Mouse (Mus musculus) skeletal muscle tissue, adult 2 months (tissue): ENCODE measurements around the gene Tcte1.
A peak's percentile ranks its signal among the peaks of the same experiment; 100 is the strongest.

Experiments
- DNase-seq: peaks from one replicate; pipeline ENCODE4 v3.0.0-alpha.2; 2012; ENCODE audit warnings: low read depth, low spot score

Tcte1 gene

DNA sequence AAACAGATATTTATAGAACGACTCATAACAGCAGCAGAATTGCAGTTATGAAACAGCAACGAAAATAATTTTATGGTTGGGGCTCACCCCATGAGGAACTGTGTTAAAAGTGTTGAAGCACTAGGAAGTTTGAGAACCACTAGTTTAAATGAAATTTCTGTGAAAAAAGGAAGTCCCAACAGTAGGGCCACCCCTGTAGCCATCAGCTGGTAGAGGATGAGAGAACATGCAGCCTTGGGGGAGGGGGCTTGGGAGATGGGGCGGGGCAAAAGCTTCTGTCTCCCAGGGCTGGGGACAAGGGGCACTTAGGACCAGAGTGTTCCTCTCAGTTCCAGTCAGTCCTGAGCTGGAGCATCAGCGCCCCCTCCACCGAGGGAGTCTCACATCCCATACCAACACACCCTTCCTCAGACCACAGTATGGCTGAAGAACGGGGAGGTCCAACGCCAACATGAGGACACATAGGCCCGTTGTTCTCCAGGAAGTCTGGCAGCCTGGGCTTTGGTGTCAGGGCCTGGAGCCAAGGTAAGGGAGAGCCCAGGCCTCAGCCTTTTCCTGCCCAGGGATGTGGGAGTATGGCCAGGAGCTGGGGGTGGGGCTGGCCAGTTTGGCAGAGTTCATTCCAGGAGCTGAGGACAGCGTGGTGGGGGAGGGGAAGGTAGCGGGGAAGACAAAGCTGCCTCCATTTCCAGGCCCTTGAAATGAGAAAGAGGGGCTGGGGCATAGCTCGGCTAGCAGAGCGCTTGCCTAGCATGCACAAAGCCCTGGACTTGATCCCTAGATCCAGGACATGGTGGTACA lies 61.1 kb downstream of the Tcte1 start:
- DNase-seq, result peak; percentile 83

DNA sequence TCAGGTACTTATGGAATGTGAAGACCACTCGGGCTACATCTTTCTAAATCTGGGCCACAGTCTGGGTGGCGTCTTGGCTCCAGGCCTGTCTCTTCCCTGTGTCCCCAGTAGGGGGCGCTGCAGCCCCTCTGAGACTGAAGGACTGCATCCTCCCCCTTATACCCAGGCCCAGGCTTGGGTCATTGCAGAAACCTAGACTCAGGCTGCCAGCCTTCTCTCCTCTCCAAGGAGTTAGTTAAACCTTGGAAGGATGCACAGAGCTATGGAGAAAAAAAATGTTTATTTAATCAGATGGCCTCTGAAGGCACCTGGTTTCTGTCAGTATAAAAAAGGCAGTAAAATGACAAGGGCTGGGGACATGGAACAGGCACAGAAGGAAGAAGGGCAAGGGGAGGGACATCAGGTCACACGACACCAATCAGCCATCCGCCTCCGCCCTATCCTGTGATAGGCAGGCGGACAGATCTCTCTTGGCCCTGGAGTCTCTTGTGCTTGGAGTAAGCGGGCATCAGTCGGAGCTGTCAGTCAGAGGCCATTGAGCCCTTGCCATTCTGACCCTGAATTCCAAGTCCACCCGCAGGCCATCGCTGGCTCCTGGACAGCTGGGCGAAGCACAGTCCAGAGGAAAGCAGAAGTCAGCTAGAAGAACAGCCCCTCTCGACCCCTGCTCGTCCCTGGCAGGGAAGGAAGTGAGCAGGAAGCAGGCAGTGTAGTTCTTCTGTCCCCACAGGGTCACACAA lies 61.9 kb downstream of the Tcte1 start:
- DNase-seq, result peak; percentile 85

DNA sequence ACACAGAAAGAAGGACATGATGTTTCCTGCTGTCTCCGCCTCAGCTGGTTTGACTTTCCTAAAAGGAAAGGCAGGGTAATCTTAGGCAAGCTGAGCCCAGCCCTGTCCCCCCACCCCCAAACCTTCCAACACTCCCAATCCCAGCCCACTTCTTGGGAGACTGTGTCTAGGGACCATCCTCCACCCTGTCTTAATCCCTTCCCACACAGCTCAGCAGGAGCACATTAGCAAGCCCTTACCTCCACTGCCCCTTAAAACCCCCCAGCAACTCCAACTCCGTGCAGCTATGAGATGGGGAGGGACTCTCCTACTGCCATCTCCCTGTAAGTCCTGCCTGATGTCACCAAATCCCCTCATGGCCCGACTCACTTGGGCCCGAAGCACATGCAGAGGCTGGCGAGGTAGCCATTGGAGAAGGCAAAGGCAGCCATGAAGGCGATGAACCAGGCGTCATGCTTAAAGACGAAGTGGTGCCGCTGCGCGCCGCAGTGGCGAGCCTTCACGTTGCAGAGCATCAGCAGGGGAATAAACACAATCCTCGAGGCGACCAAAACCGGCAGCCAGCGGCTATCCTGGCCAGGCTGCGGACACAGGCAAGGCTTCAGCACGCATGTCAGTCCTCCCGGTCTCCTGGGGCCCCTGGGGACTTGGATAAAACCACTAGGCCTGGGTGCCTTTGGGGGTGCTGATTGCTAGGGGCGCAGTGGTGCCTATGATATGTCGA lies 62.7 kb downstream of the Tcte1 start:
- DNase-seq, result no peak

DNA sequence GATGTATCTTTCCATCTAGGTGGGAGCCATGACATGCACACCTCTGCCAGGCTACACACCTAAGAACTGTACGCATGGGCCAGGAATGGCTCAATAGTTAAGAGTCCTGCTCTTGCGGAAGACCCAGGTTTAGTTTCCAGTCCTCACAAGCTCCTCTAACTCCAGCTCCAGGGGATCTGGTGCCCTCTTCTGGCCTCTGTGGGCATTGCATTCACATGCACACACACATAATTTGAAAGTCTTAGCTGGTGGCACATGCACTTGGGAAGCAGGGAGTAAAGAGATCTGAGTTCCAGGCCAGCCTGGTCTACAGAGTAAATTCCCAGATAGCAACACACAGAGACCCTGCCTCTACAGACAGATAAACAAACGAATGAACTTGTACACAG lies 63.2 kb downstream of the Tcte1 start:
- no peak for DNase-seq

DNA sequence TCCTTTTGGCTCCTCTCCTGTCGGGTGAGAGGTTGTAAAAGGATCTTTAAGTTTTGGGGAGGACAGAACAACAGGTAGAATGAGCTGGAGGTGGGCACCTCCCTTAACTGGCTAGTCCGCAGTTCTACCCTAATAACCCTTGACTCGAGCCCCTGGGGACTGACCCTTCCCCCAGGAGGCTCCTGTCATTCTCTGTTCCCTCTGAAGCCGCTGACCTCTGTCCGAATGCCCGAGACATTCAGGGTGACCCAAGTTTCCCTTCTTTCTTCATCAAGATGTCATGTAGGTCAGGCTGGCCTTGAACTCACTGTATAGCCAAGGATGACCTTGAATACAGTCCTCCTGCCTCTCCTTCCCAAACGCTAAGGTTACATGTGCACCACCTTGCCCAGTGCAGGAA lies 65.1 kb downstream of the Tcte1 start:
- DNase-seq, result no peak

DNA sequence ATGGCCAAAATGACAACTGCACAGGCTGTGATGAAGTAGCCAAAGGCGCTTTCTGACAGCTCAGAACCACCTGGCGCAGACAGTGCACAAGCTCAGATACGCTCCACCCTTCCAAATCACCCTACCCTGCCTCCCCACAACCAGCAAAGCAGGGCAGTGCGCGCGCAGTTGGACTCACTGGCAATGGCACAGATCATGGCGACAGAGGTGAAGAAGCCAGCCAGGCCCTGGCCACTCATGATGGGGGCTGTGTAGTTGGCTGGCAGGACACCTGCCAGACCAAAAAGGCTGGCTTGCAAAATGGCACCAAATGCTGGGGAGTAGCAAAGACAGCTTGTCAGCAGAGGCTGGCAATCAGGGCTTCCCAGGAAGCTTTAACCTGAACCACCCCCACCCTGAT lies 66.0 kb downstream of the Tcte1 start:
- DNase-seq, result no peak

DNA sequence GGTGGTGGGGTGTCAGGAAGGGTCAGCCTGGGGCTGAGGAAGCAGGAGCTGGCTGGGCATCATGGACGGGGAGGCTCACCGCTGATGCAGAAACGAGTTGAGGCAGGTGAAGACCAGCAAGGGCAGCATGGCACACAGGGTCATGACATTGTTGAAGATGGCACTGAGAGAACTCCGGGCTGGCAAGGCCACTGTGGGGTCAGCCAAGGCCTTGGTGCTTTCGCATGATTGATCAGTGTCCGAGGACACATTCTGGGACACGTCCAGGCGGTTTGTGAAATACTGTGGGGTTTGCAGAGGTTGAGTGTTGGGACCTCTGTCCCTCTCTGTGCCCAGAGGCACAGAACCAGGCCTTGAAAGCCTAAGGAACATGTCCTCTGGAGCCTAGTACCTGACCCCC lies 66.6 kb downstream of the Tcte1 start:
- DNase-seq, result no peak

DNA sequence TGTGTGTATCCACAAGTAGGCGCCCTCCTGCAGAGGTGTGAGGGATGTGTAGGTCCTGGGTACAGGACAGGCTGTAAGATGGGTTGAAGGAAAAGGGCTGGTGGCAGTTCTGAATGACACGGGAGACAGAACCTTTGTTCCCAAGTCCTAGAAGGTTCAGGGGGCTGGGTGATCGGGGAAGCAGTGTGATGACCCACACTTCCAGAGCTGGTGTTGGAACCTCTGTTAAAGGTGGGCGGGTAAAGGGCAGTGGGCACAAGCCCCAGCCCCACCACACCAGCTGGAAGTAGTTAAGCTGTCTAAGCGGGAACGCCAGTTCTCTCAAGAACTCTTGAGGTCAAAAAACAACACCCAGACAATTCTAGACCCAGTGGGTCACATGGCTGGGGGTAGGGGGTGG lies 67.2 kb downstream of the Tcte1 start:
- DNase-seq, result no peak

DNA sequence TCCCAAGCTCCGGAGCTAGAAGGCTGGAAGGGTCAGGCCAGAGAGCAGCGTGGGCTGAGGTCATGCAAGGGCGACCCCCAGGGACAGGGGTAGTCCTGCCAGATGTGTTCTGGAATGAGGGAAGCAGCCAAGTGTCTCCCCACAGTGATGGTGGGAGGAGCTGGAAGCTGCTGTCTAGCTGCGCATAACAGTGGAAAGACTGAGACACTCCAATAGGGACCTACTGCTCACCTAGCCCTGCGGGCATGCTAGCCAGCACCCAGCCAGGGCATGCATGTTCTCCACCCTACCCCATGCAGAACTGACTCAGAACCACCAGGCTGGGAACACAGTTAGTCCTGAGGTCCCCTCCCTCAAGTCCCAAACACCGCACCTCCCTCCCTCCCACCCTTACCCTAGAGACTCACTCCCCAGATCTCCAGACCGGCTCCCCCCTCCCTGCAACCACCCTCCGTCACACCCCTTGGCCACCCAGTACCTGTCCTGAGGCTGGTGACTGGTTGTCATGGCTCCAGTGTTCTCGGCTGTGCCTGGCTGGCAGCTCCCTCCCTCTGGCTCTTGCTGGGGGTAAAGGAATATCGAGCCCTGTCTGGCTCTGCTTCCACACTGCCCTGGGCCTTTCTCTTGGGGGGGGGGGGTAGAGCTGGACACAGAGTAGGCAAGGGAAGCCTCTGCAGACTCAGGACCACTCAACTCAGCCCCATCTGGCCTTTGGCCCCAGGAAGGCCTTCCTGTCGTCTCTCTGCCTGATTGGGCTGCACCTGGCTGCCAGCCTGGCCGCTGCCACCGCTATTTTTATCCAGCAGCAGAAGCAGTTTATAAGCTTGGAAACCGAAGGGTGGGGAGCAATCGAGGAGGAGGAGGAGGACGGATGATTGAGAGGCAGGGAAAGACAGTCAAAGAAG lies 68.7 kb downstream of the Tcte1 start:
- DNase-seq, result peak; percentile 85
